Mouse (Mus musculus) hindbrain, embryonic 15.5 days (tissue): ENCODE measurements around the gene Fbxo22. TPM values are rescaled to one million over a fixed set of nuclear protein-coding genes. Genes with fewer than 3 reads are reported as not detected.
A peak's percentile ranks its signal among the peaks of the same experiment; 100 is the strongest.
"Not testable (repeated sequence)": the region's sequence is repeated elsewhere in the genome, so short reads cannot be mapped to it uniquely, and the experiment has no call there.

Experiments used
- ATAC-seq: fragments of 200-750 bp; cut with Nextera tagmentation; 2 replicates; pipeline ENCODE4 v1.8.0; 2017; ENCODE audit warnings: low read depth, moderate number of reproducible peaks, moderate TSS enrichment; ENCODE audit not compliant: low FRiP score
- H3K27ac ChIP-seq: fragments of 300-500 bp; sonication (generic); replicated peaks from 2 replicates; pipeline ENCODE4 v1.5.1; 2015; ENCODE audit warnings: mild to moderate bottlenecking, inconsistent platforms
- H3K27me3 ChIP-seq: fragments of 300-500 bp; sonication (generic); 2 replicates; pipeline ENCODE4 v1.6.1; 2015; ENCODE audit warnings: control low read depth, inconsistent platforms
- H3K36me3 ChIP-seq: fragments of 300-500 bp; sonication (generic); 2 replicates; pipeline ENCODE4 v1.6.1; 2015; ENCODE audit warnings: control low read depth, inconsistent platforms
- H3K4me1 ChIP-seq: fragments of 300-500 bp; sonication (generic); replicated peaks from 2 replicates; pipeline ENCODE4 v1.6.1; 2015; ENCODE audit warnings: control low read depth, inconsistent platforms
- H3K4me2 ChIP-seq: fragments of 300-500 bp; sonication (generic); 2 replicates; pipeline ENCODE4 v1.6.1; 2015; ENCODE audit warnings: moderate library complexity, mild to moderate bottlenecking, inconsistent platforms
- H3K4me3 ChIP-seq: fragments of 300-500 bp; sonication (generic); 2 replicates; pipeline ENCODE4 v1.5.1; 2015; ENCODE audit warnings: mild to moderate bottlenecking, inconsistent platforms
- H3K9ac ChIP-seq: fragments of 300-500 bp; sonication (generic); 2 replicates; pipeline ENCODE4 v1.6.1; 2015; ENCODE audit warnings: inconsistent platforms
- H3K9me3 ChIP-seq: fragments of 300-500 bp; sonication (generic); 2 replicates; pipeline ENCODE4 v1.6.1; 2016; ENCODE audit warnings: control low read depth, inconsistent platforms
- WGBS: fragments of 180-500 bp; shearing (Covaris S2); methylation state at CpG from one replicate; pipeline ENCODE4 v1.1.7; 2015; 5-methylcytosine and 5-hydroxymethylcytosine counted together
- polyA plus RNA-seq: library from polyadenylated mRNA; unstranded; fragments of >200 nt; fragmentation: Nextera tagmentation; extraction: Ambion mirVana; gene quantifications from 2 replicates; pipeline ENCODE4 v1.2.1, GENCODE M21; 2015

Fbxo22 gene
- polyA plus RNA-seq, 1 experiment from 2014 or later = 82.7 TPM

- no peak overlapping the region for H3K9ac ChIP-seq
- H3K36me3 ChIP-seq = peaks cover 70% of the 10 kb centered on the region
- H3K4me3 ChIP-seq = no peak overlapping the region
- H3K27ac ChIP-seq = no peak overlapping the region
- ATAC-seq = no peak
- peaks cover 7% of the 10 kb centered on the region; the same call in 1 of the 2 replicates for H3K4me1 ChIP-seq
- 51% methylated on average over 2 of the region's 2 CpGs for WGBS
- no peaks in the 10 kb centered on the region for H3K9me3 ChIP-seq
- H3K27me3 ChIP-seq = no peaks in the 10 kb centered on the region
- H3K4me2 ChIP-seq = no peak overlapping the region
These were observed 7.4 kb downstream of the Fbxo22 start for GRCm38 (mm10) chr9:55216078-55216477.

- Histone ChIP-seq H3K36me3 (peaks cover 83% of the 10 kb centered on the region), H3K4me3 (no peak overlapping the region), H3K9me3 (no peaks in the 10 kb centered on the region), H3K4me1 (no peaks in the 10 kb centered on the region), H3K9ac (no peak overlapping the region), H3K27me3 (no peaks in the 10 kb centered on the region), H3K27ac (no peak overlapping the region), H3K4me2 (no peak overlapping the region)
- ATAC-seq = no peak
- 96% methylated on average over 3 of the region's 3 CpGs for WGBS
These were observed 8.7 kb downstream of the Fbxo22 start for GRCm38 (mm10) chr9:55217381-55217780.

- H3K9ac ChIP-seq = no peak overlapping the region
- no peaks in the 10 kb centered on the region for H3K4me1 ChIP-seq
- H3K27ac ChIP-seq = no peak overlapping the region
- no peak for ATAC-seq
- 92% methylated on average over 7 of the region's 7 CpGs for WGBS
- no peaks in the 10 kb centered on the region for H3K9me3 ChIP-seq
- H3K4me3 ChIP-seq = no peak overlapping the region
- no peaks in the 10 kb centered on the region for H3K27me3 ChIP-seq
- peaks cover 38% of the 10 kb centered on the region for H3K36me3 ChIP-seq
- H3K4me2 ChIP-seq = no peak overlapping the region
These were observed 16.5 kb downstream of the Fbxo22 start for GRCm38 (mm10) chr9:55225165-55225737.

DNA sequence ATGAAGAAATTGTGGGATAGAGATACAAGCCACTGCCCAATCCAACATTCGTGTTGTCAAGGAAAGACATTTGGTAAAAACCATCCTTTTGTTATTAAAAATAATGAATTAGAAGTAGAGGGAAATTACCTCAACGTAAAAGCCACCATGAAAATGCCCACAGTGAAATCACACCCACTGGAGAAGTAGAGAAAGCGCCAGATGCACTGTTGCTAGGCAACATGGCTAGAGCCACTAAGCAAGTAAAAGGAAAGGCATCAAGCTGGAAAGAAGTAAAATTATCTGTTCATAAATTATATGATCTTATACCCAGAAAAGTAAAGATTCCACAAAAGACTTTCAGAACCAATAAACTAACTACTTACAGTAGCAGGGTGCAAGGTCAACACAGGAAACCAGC is 17.5 kb downstream of the Fbxo22 start:
- Histone ChIP-seq H3K9ac (no peak overlapping the region), H3K27me3 (no peaks in the 10 kb centered on the region), H3K27ac (no peak overlapping the region), H3K4me2 (no peak overlapping the region), H3K36me3 (peaks cover 28% of the 10 kb centered on the region), H3K4me3 (no peak overlapping the region), H3K9me3 (no peaks in the 10 kb centered on the region), H3K4me1 (no peaks in the 10 kb centered on the region)
- 44% methylated on average over 3 of the region's 3 CpGs for WGBS
- ATAC-seq = no peak

GRCm38 (mm10) chr9:55228149-55228548 is 19.4 kb downstream of the Fbxo22 start:
- peaks cover 11% of the 10 kb centered on the region for H3K36me3 ChIP-seq
- WGBS = 90% methylated on average over 4 of the region's 4 CpGs
- no peak overlapping the region for H3K9ac ChIP-seq
- H3K27me3 ChIP-seq = no peaks in the 10 kb centered on the region
- no peak for ATAC-seq
- no peak overlapping the region for H3K27ac ChIP-seq
- no peaks in the 10 kb centered on the region for H3K4me1 ChIP-seq
- no peaks in the 10 kb centered on the region for H3K9me3 ChIP-seq
- no peak overlapping the region for H3K4me2 ChIP-seq
- no peak overlapping the region for H3K4me3 ChIP-seq

- no peak for ATAC-seq
- Histone ChIP-seq H3K4me2 (no peak overlapping the region), H3K36me3 (peaks cover 5% of the 10 kb centered on the region), H3K4me1 (no peaks in the 10 kb centered on the region), H3K9me3 (no peaks in the 10 kb centered on the region), H3K9ac (no peak overlapping the region), H3K27me3 (no peaks in the 10 kb centered on the region), H3K4me3 (no peak overlapping the region), H3K27ac (no peak overlapping the region)
- WGBS = 80% methylated on average over 10 of the region's 10 CpGs
These were observed 20.3 kb downstream of the Fbxo22 start for GRCm38 (mm10) chr9:55229010-55229409.

DNA sequence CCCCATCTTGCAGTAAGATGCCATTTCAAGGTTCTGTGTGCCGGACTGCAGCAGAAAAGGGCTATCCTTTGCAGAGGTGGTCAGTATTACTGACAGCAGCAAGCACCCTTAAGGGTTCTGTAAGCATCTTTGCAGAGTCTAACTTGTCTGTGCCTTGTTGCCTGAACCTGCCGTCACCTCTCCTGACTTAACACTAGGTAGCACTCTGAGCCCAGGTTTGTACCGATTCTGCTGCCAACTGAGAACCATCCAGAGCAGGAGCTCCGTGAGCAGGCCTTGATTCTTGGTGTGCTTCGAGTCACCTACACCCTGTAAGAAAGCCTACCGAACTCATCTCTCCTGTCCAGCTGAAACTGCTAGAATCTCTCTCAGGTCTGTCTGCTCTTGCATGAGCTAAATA is 22.8 kb downstream of the Fbxo22 start:
- peak; percentile 19; the same call in 1 of the 2 replicates for ATAC-seq

DNA sequence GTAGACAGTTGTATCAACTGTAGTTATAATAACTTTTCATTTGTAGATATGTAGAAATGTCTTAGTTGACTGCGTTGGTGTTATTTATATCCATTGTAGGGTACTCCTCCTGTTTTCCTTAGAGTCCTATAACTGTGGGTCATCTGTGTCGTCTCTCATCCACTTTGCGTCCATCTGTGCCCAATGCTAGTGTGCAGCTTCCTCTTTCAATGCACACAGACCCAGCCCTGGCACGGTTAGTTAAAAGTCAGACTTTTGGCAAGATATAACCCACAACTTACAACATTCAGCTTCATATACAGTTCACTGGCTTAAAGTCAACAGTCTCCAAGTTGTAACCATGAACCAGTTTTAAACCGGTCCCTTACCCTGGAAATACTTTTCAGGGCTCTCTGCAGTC is 23.4 kb downstream of the Fbxo22 start:
- Histone ChIP-seq H3K4me2 (no peak overlapping the region), H3K4me1 (no peaks in the 10 kb centered on the region), H3K4me3 (no peak overlapping the region), H3K36me3 (no peaks in the 10 kb centered on the region), H3K27me3 (no peaks in the 10 kb centered on the region), H3K9me3 (no peaks in the 10 kb centered on the region), H3K27ac (no peak overlapping the region), H3K9ac (no peak overlapping the region)
- ATAC-seq = no peak
- WGBS = 92% methylated on average over 5 of the region's 5 CpGs

More for the DNA sequence above, 22.8 kb downstream of the Fbxo22 start:
- H3K4me3 ChIP-seq = no peak overlapping the region
- no peaks in the 10 kb centered on the region for H3K4me1 ChIP-seq
- no peak overlapping the region for H3K4me2 ChIP-seq
- H3K9me3 ChIP-seq = no peaks in the 10 kb centered on the region
- 69% methylated on average over 6 of the region's 6 CpGs for WGBS
- H3K36me3 ChIP-seq = no peaks in the 10 kb centered on the region
- H3K9ac ChIP-seq = no peak overlapping the region
- no peaks in the 10 kb centered on the region for H3K27me3 ChIP-seq
- H3K27ac ChIP-seq = no peak overlapping the region

GRCm38 (mm10) chr9:55232586-55232985 is 23.9 kb downstream of the Fbxo22 start:
- no peak overlapping the region for H3K4me3 ChIP-seq
- no peak for ATAC-seq

GRCm38 (mm10) chr9:55233076-55233475 is 24.4 kb downstream of the Fbxo22 start:
- H3K4me1 ChIP-seq, H3K9me3 ChIP-seq, H3K27me3 ChIP-seq, H3K36me3 ChIP-seq, H3K4me2 ChIP-seq, ATAC-seq, H3K4me3 ChIP-seq, H3K9ac ChIP-seq, H3K27ac ChIP-seq: not testable (repeated sequence)
- 67% methylated on average over 11 of the region's 11 CpGs for WGBS

More at GRCm38 (mm10) chr9:55232586-55232985, 23.9 kb downstream of the Fbxo22 start:
- no peaks in the 10 kb centered on the region for H3K36me3 ChIP-seq
- no peak overlapping the region for H3K4me2 ChIP-seq
- H3K4me1 ChIP-seq = no peaks in the 10 kb centered on the region
- H3K27me3 ChIP-seq = no peaks in the 10 kb centered on the region
- H3K9ac ChIP-seq = no peak overlapping the region
- no peak overlapping the region for H3K27ac ChIP-seq
- no peaks in the 10 kb centered on the region for H3K9me3 ChIP-seq
- WGBS = 88% methylated on average over 7 of the region's 7 CpGs

GRCm38 (mm10) chr9:55236235-55237165 is 27.8 kb downstream of the Fbxo22 start:
- Histone ChIP-seq H3K4me2 (no peak overlapping the region), H3K4me1 (no peaks in the 10 kb centered on the region), H3K4me3 (no peak overlapping the region), H3K27ac (no peak overlapping the region), H3K27me3 (no peaks in the 10 kb centered on the region), H3K9me3 (no peaks in the 10 kb centered on the region), H3K9ac (no peak overlapping the region), H3K36me3 (no peaks in the 10 kb centered on the region)
- WGBS = 63% methylated on average over 13 of the region's 13 CpGs
- no peak for ATAC-seq

GRCm38 (mm10) chr9:55240852-55241251 is 32.1 kb downstream of the Fbxo22 start:
- ATAC-seq = no peak
- no peaks in the 10 kb centered on the region for H3K4me1 ChIP-seq
- H3K4me2 ChIP-seq = no peak overlapping the region
- H3K27ac ChIP-seq = no peak overlapping the region
- no peak overlapping the region for H3K9ac ChIP-seq
- H3K4me3 ChIP-seq = no peak overlapping the region
- WGBS = 89% methylated on average over 5 of the region's 5 CpGs
- H3K36me3 ChIP-seq = no peaks in the 10 kb centered on the region
- H3K9me3 ChIP-seq = no peaks in the 10 kb centered on the region
- no peaks in the 10 kb centered on the region for H3K27me3 ChIP-seq
